Mouse (Mus musculus): ENCODE measurements at regions not wholly inside any gene's neighbourhood (a gene's known extent, or its start where the extent isn't known, plus 50 kb on each side); places are given as distances from the start of the nearest gene placed in this dataset.
"Not testable (repeated sequence)": the region's sequence is repeated elsewhere in the genome, so short reads cannot be mapped to it uniquely, and the experiment has no call there.

- DNase-seq (ENCODE audit: low spot score in 2 of 2), result no peak
These were observed 176.5 kb downstream of the Tmx1 start for GRCm38 (mm10) chr12:70629371-70629770.

DNA sequence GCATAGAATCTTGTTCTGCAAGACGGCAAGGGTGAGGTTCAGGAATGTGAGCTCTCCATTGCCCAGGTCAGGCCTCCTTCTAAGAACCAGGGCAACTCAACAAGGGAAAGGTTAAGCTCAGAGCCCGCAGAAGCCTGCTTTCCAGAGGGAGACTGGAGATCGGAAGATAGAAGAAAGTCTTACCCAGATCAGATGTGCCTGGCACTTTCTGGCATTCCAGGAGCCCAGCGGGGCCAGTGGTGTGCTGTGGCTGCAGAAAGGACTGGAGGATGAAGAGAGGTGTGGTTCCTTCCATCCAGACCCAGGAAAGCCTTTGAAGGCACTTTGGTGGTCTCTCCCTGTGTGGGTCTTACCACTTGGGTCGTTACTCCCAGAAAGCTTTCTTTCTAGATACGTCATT lies 178.4 kb downstream of the Tmx1 start:
- no peak for DNase-seq (ENCODE audit: low spot score in 2 of 2)

DNA sequence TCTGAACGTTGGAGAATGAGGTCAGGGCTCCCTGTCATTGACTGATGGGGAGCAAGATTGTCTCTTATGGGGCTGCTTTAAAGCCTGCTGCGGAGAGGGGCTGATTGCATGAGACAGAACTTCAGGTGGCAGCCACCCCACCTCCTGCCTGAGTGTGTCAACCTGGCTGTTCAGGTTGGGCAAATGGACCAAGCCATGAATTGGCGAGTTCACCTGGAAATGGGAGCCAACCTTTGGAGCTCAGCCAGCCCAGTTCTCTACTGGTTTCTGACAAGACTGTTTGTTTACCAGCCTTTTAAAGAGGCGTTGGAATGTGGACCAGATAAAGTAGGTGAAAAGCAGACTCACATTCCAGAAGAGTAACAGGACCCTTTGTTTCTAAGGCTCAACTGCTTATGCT lies 180.3 kb downstream of the Tmx1 start:
- DNase-seq (ENCODE audit: low spot score in 2 of 2), result no peak

DNA sequence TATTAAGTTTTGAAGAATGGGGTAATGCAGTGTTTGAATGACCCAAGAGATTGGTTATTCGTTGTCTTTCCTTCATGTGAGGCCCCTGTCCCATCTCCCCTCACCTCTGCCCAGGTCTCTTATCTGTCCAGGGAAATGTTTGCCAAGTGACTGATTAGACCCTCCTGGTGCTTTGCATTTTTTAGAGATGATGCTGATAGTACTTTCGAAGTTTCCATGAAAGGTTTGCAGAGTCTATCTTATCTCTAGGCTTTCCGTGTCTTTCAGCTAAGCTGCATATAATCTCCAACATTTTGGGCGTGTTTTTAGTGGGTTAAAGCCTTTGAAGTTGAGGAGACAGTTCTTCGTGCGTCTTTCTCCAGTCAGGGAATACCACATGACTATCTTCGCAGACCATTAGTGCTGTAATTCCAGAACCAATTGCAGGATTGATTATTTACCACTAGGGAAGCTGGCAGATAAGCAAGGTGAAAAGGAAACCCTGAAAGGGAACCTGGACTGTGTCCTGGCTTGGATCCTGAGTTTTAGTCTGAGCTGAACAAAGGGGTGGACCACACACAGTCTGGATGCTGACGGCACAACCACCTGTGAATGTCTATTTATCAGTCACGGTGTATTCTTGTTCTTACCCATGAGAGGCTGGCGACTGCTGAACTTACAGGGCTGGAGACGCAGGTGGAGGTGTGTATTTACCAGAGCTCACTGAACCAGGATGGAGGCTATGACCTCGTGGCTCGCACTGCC lies 180.9 kb downstream of the Tmx1 start:
- no peak for DNase-seq (ENCODE audit: low spot score in 2 of 2)

GRCm38 (mm10) chr12:70635997-70636396 lies 183.1 kb downstream of the Tmx1 start:
- DNase-seq (ENCODE audit: low spot score in 2 of 2), result no peak

GRCm38 (mm10) chr12:70640186-70640585 lies 185.1 kb upstream of the Frmd6 start:
- no peak for DNase-seq (ENCODE audit: low spot score in 2 of 2)

GRCm38 (mm10) chr12:70644910-70645309 lies 180.4 kb upstream of the Frmd6 start:
- DNase-seq (ENCODE audit: low spot score in 2 of 2), result no peak

DNA sequence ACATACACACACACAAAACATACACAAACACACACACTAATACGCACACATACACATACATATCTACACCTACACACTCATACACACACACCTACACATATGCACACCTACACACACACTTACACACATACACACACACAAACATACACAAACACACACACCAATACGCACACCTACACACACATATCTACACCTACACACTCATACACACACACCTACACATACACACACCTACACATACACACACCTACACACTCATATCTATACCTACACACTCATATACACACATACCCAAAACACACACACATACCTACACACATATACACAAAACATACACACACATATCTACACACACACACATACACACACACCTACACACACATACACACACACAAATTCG lies 179.9 kb upstream of the Frmd6 start:
- DNase-seq (ENCODE audit: low spot score in 2 of 2), result no peak

DNA sequence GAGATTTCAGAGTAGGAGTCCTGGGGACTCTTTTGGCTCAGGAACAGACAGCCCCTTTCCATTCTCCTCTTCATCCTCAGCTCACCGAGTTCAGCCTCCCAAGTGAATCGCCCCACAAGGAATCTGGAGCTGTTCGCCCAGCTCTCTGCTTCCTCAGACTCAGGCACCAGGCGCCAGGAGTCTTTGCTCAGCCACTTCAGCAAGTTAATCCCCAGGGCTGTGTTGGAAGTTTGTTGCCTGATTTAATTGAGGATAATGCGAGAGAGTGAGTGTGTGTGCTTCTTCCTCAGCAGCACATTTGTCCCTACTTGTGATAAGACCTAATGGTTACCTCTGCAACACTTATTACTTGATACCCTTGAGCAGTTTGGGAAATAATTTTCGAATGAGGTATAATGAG lies 177.8 kb upstream of the Frmd6 start:
- no peak for DNase-seq (ENCODE audit: low spot score in 2 of 2)

GRCm38 (mm10) chr12:70648179-70648811 lies 177.0 kb upstream of the Frmd6 start:
- no peak for DNase-seq (ENCODE audit: low spot score in 2 of 2)

- DNase-seq (ENCODE audit: low spot score in 2 of 2), result no peak
These were observed 176.5 kb upstream of the Frmd6 start for GRCm38 (mm10) chr12:70648812-70649188.

GRCm38 (mm10) chr12:70649691-70650090 lies 175.6 kb upstream of the Frmd6 start:
- DNase-seq (ENCODE audit: low spot score in 2 of 2), result no peak

- no peak for DNase-seq (ENCODE audit: low spot score in 2 of 2)
These were observed 174.8 kb upstream of the Frmd6 start for GRCm38 (mm10) chr12:70650470-70650869.

DNA sequence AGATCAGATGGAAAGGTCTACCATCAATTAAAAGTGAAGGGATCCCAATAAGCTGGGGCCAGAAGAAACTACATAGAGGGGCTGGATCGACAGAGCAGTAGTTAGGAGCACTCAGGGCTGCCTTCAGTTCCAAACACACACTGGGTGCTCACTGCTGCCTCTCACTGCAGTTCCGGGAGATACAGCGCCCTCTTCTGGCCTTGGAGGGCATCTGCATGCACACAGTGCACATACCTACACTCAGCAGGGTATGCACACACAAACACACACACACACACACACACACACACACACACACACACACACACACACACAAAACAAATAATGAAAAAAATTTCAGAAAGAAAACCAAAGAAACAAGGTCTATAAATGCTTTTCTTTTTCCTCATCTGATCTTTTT lies 172.6 kb upstream of the Frmd6 start:
- no peak for DNase-seq (ENCODE audit: low spot score in 2 of 2)

DNA sequence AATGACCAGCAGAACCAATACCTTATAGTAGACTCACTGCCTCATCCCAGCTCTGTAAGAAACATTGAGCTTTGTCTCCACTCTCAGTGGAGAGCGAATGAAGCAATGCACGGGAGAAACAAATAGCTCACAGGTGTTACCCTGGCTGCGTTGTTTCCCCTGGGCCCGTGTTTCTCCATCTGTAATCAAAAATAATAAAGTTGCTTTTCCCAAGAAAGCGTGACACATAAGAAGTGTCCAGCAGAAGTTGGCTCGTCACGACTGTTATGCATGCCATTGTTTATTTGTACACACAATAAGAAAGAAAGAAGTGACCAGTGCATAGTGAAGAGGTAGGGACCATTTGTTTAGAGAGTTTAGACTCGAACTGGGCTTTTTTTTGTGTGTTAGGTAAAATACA lies 171.3 kb upstream of the Frmd6 start:
- DNase-seq (ENCODE audit: low spot score in 2 of 2), result no peak

GRCm38 (mm10) chr12:70654546-70654945 lies 170.8 kb upstream of the Frmd6 start:
- DNase-seq (ENCODE audit: low spot score in 2 of 2), result no peak

DNA sequence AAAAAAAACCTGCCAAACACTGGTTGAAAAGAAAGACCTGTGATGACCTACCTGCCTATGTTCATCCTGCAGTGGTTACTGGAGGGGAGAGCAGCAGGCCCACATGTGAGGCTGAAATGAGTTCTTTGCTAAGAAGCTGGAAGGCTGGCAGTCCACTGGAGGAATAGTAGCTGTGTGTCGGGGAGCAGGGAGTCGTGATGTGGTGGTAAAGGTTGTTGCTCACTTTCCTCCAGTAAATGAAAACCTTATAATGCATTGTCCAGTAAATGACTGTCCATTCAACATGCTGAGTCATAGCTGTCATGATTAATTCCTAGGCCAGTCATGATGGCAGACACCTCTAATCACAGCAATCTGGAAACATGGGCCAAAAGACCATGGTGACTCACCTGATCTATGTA lies 169.9 kb upstream of the Frmd6 start:
- DNase-seq (ENCODE audit: low spot score in 2 of 2), result no peak

- DNase-seq (ENCODE audit: low spot score in 2 of 2), result no peak
These were observed 169.3 kb upstream of the Frmd6 start for GRCm38 (mm10) chr12:70655900-70656544.

GRCm38 (mm10) chr12:70656805-70657492 lies 168.4 kb upstream of the Frmd6 start:
- DNase-seq (ENCODE audit: low spot score in 2 of 2), result no peak

- no peak for DNase-seq (ENCODE audit: low spot score in 2 of 2)
These were observed 167.9 kb upstream of the Frmd6 start for GRCm38 (mm10) chr12:70657493-70657810.

DNA sequence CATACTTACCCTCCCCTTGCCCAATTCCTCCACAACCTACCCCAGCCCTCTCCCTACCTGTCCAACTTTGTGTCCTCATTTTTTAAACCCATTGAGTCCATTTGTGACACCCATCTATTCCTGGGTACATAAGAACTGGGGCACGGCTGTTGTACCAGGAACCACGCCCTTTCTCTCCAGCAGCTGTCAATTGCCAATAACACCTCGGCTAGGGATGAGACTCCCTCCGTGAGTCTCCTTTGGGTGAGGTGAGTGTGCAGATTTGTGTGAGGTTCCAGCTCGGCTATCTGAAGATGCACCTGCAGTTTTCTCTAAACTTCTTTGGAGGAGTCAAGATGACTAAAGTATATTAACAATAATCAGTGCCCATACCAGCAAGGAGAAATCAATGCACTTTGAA lies 167.2 kb upstream of the Frmd6 start:
- no peak for DNase-seq (ENCODE audit: low spot score in 2 of 2)

GRCm38 (mm10) chr12:70660388-70660787 lies 164.9 kb upstream of the Frmd6 start:
- DNase-seq (ENCODE audit: low spot score in 2 of 2), result no peak

- DNase-seq (ENCODE audit: low spot score in 2 of 2), result not testable (repeated sequence)
These were observed 157.2 kb upstream of the Frmd6 start for GRCm38 (mm10) chr12:70668158-70668557.

Measured in frontal cortex, postnatal 25 days (tissue).